Mouse (Mus musculus) gastrocnemius, postnatal 4 days (tissue): ENCODE results near the gene Spata45. TPM values are rescaled to one million over a fixed set of nuclear protein-coding genes. Genes with fewer than 3 reads are reported as not detected.
"Not testable (repeated sequence)": the region's sequence is repeated elsewhere in the genome, so short reads cannot be mapped to it uniquely, and the experiment has no call there.

Experiments
- DNase-seq, 2 experiments: peaks; one replicate each; pipeline ENCODE4 v3.0.0; 2021 to 2022; ENCODE audit warnings: low spot score in 2 of 2, mixed read lengths in 2 of 2
- long read RNA-seq, 2 experiments: library from polyadenylated mRNA; stranded (forward); transcript quantifications; one replicate each; pipeline ENCODE4 v2.0.0; 2021
- total RNA-seq, 2 experiments: library from RNA; stranded (reverse); gene quantifications; 2 replicates each; pipeline ENCODE4 v1.2.3; 2021

Gene Spata45
- total RNA-seq = not detected
- long read RNA-seq, experiment 1 = 0 reads
- long read RNA-seq, experiment 2 = 0 reads

GRCm38 (mm10) chr1:191036554-191037334 lies at the start of gene Spata45:
Spata45 (plus strand) TSS chr1:191036639.
- no peak for DNase-seq

- no peak for DNase-seq
These were observed 46.9 kb upstream of the Spata45 start for GRCm38 (mm10) chr1:190989437-190990082.

- peak in 1 of 2 experiments; percentile 65 for DNase-seq
These were observed 40.9 kb upstream of the Spata45 start for GRCm38 (mm10) chr1:190995548-190995947.

GRCm38 (mm10) chr1:190996346-190996877 lies 40.0 kb upstream of the Spata45 start:
- DNase-seq = no peak

GRCm38 (mm10) chr1:190998027-190998426 lies 38.4 kb upstream of the Spata45 start:
- no peak for DNase-seq

GRCm38 (mm10) chr1:191000686-191001085 lies 35.8 kb upstream of the Spata45 start:
- DNase-seq = no peak

GRCm38 (mm10) chr1:191002201-191002600 lies 34.2 kb upstream of the Spata45 start:
- DNase-seq = no peak

GRCm38 (mm10) chr1:191008707-191009106 lies 27.7 kb upstream of the Spata45 start:
- no peak for DNase-seq

- DNase-seq = no peak
These were observed 22.2 kb upstream of the Spata45 start for GRCm38 (mm10) chr1:191014271-191014670.

GRCm38 (mm10) chr1:191019803-191020202 lies 16.6 kb upstream of the Spata45 start:
- no peak for DNase-seq

GRCm38 (mm10) chr1:191020217-191020924 lies 16.1 kb upstream of the Spata45 start:
- DNase-seq = no peak

- no peak for DNase-seq
These were observed 15.4 kb upstream of the Spata45 start for GRCm38 (mm10) chr1:191021016-191021415.

GRCm38 (mm10) chr1:191023140-191023539 lies 13.3 kb upstream of the Spata45 start:
- DNase-seq = no peak

- not testable (repeated sequence) for DNase-seq
These were observed 12.6 kb upstream of the Spata45 start for GRCm38 (mm10) chr1:191023806-191024205.

- no peak for DNase-seq
These were observed 11.1 kb upstream of the Spata45 start for GRCm38 (mm10) chr1:191025016-191026012.

GRCm38 (mm10) chr1:191026021-191026713 lies 10.3 kb upstream of the Spata45 start, which contains the start of gene Flvcr1:
Flvcr1 (minus strand) TSS chr1:191026158.
- peak; percentile 95 to 99 for DNase-seq

- DNase-seq = no peak
These were observed 6.3 kb upstream of the Spata45 start for GRCm38 (mm10) chr1:191030182-191030581.

GRCm38 (mm10) chr1:191030922-191031425 lies 5.5 kb upstream of the Spata45 start:
- DNase-seq = not testable (repeated sequence)

GRCm38 (mm10) chr1:191035649-191036048 lies 790 bp upstream of the Spata45 start:
- DNase-seq = no peak
